Mouse (Mus musculus): ENCODE results near the gene Mrps17. TPM values are rescaled to one million over a fixed set of nuclear protein-coding genes. Genes with fewer than 3 reads are reported as not detected.

The Mrps17 gene
- polyA plus RNA-seq, 1 experiment from 2014 or later, result 178 TPM

- H3K4me3 ChIP-seq, result no peak overlapping the region
- H3K4me1 ChIP-seq (replicated peaks), result peaks cover 6% of the 10 kb centered on the region
- H3K9me3 ChIP-seq, result no peaks in the 10 kb centered on the region
- no peak overlapping the region for H3K9ac ChIP-seq
- H3K4me2 ChIP-seq, result no peak overlapping the region
- 93% methylated on average over 20 of the region's 20 CpGs for WGBS
- no peak overlapping the region for H3K27ac ChIP-seq (replicated peaks)
- no peaks in the 10 kb centered on the region for H3K27me3 ChIP-seq
- ATAC-seq (ENCODE audit: low read depth), result no peak
- peaks cover 53% of the 10 kb centered on the region for H3K36me3 ChIP-seq
These were observed 41.6 kb downstream of the Mrps17 start for GRCm38 (mm10) chr5:129756886-129757285.

GRCm38 (mm10) chr5:129759929-129760480 is 44.7 kb downstream of the Mrps17 start:
- no peak for ATAC-seq (ENCODE audit: low read depth)
- peaks cover 40% of the 10 kb centered on the region for H3K36me3 ChIP-seq
- no peaks in the 10 kb centered on the region for H3K9me3 ChIP-seq
- no peak overlapping the region for H3K9ac ChIP-seq
- H3K4me3 ChIP-seq, result no peak overlapping the region
- H3K27me3 ChIP-seq, result no peaks in the 10 kb centered on the region
- peaks cover 11% of the 10 kb centered on the region for H3K4me1 ChIP-seq (replicated peaks)
- H3K27ac ChIP-seq (replicated peaks), result no peak overlapping the region; the same call in 1 of the 2 replicates
- 89% methylated on average over 13 of the region's 13 CpGs for WGBS
- no peak overlapping the region for H3K4me2 ChIP-seq

GRCm38 (mm10) chr5:129761865-129762540 is 46.7 kb downstream of the Mrps17 start:
- H3K9ac ChIP-seq, result no peak overlapping the region

GRCm38 (mm10) chr5:129770443-129771355 is 55.4 kb downstream of the Mrps17 start:
- Histone ChIP-seq H3K9ac (no peak overlapping the region), H3K36me3 (peaks cover 38% of the 10 kb centered on the region), H3K9me3 (no peaks in the 10 kb centered on the region), H3K27ac (replicated peaks) (no peak overlapping the region), H3K4me3 (no peak overlapping the region), H3K4me1 (replicated peaks) (no peaks in the 10 kb centered on the region), H3K4me2 (no peak overlapping the region), H3K27me3 (no peaks in the 10 kb centered on the region)
- WGBS, result 89% methylated on average over 23 of the region's 23 CpGs
- ATAC-seq (ENCODE audit: low read depth), result no peak

More at GRCm38 (mm10) chr5:129761865-129762540, 46.7 kb downstream of the Mrps17 start:
- no peaks in the 10 kb centered on the region for H3K9me3 ChIP-seq
- 0 out of 2 replicates have a peak overlapping the region, but pooled peaks have one; percentile 16 for H3K4me2 ChIP-seq
- peaks cover 47% of the 10 kb centered on the region for H3K36me3 ChIP-seq
- H3K27ac ChIP-seq (replicated peaks), result peak overlapping the region; percentile 88
- H3K4me3 ChIP-seq, result no peak overlapping the region
- H3K27me3 ChIP-seq, result no peaks in the 10 kb centered on the region
- ATAC-seq (ENCODE audit: low read depth), result peak; percentile 95
- H3K4me1 ChIP-seq (replicated peaks), result peaks cover 11% of the 10 kb centered on the region
- WGBS, result 38% methylated on average over 18 of the region's 18 CpGs

Other genes with a start within 250 kb of the Mrps17 start
- gene Sfswap, start 214.3 kb upstream of the Mrps17 start, polyA plus RNA-seq (2015; fragmentation: Nextera tagmentation; extraction: Ambion mirVana), result 42.8 and 57.3 TPM in 2 replicates
- gene Mmp17, start 131.3 kb upstream of the Mrps17 start, polyA plus RNA-seq (2015; fragmentation: Nextera tagmentation; extraction: Ambion mirVana), result 5.3 and 6.5 TPM in 2 replicates
- 7.5 and 8.7 TPM in 2 replicates for gene Zfp11, start 45.4 kb upstream of the Mrps17 start, polyA plus RNA-seq (2015; fragmentation: Nextera tagmentation; extraction: Ambion mirVana)
- not detected in 2 replicates for gene Sept14, start 7.0 kb upstream of the Mrps17 start, polyA plus RNA-seq (2015; fragmentation: Nextera tagmentation; extraction: Ambion mirVana)
- gene Nipsnap2, start 9.6 kb downstream of the Mrps17 start, polyA plus RNA-seq (2015; fragmentation: Nextera tagmentation; extraction: Ambion mirVana), result 86.6 and 91.8 TPM in 2 replicates
- 30.9 and 35.2 TPM in 2 replicates for gene Psph, start 72.0 kb downstream of the Mrps17 start, polyA plus RNA-seq (2015; fragmentation: Nextera tagmentation; extraction: Ambion mirVana)
- gene Sumf2, start 131.5 kb downstream of the Mrps17 start, polyA plus RNA-seq (2015; fragmentation: Nextera tagmentation; extraction: Ambion mirVana), result 37.9 and 45.8 TPM in 2 replicates
- gene Chchd2, start 172.0 kb downstream of the Mrps17 start, polyA plus RNA-seq (2015; fragmentation: Nextera tagmentation; extraction: Ambion mirVana), result 916 and 967 TPM in 2 replicates
- gene Zbed5, start 180.2 kb downstream of the Mrps17 start, polyA plus RNA-seq (2015; fragmentation: Nextera tagmentation; extraction: Ambion mirVana), result 12.9 and 13.3 TPM in 2 replicates
- 0.32 and 0.33 TPM in 2 replicates for gene Phkg1, start 183.1 kb downstream of the Mrps17 start, polyA plus RNA-seq (2015; fragmentation: Nextera tagmentation; extraction: Ambion mirVana)
- 4.9 and 6.1 TPM in 2 replicates for gene Nupr1l, start 193.0 kb downstream of the Mrps17 start, polyA plus RNA-seq (2015; fragmentation: Nextera tagmentation; extraction: Ambion mirVana)
- 29.8 and 32.0 TPM in 2 replicates for gene Vkorc1l1, start 226.5 kb downstream of the Mrps17 start, polyA plus RNA-seq (2015; fragmentation: Nextera tagmentation; extraction: Ambion mirVana)

Data from neural tube, embryonic 13.5 days (tissue).